Mouse (Mus musculus) G1E (cell line): ENCODE measurements at regions not wholly inside any gene's neighbourhood (a gene's known extent, or its start where the extent isn't known, plus 50 kb on each side); places are given as distances from the start of the nearest gene placed in this dataset.

Source experiments
- CTCF ChIP-seq: IDR thresholded peaks from 2 replicates; pipeline ENCODE4 v1.5.1; 2012; ENCODE audit warnings: low read depth, low read length, inconsistent platforms, mixed read lengths
- GATA1 ChIP-seq: IDR thresholded peaks from 2 replicates; pipeline ENCODE4 v1.6.1; 2012; ENCODE audit warnings: borderline replicate concordance, low read length, inconsistent platforms, mixed read lengths
- GATA2 ChIP-seq: IDR thresholded peaks from 2 replicates; pipeline ENCODE4 v1.6.1; 2012; ENCODE audit warnings: low read depth, low read length, inconsistent platforms, borderline replicate concordance
- TAL1 ChIP-seq: conservative IDR thresholded peaks from 2 replicates; pipeline ENCODE4 v1.6.1; 2012; ENCODE audit warnings: low read depth, low read length, inconsistent platforms, mixed read lengths

GRCm38 (mm10) chr8:77983476-77983875, 229.6 kb upstream of the Ttc29 start:
- TF ChIP-seq CTCF (no peak), GATA1 (no peak), TAL1 (no peak), GATA2 (no peak)
